Mouse (Mus musculus): ENCODE data around the gene Slc25a12. TPM values are rescaled to one million over a fixed set of nuclear protein-coding genes. Genes with fewer than 3 reads are reported as not detected.
A peak's percentile ranks its signal among the peaks of the same experiment; 100 is the strongest.

Slc25a12 gene
- polyA plus RNA-seq, 1 experiment from 2014 or later: 36.0 TPM

DNA sequence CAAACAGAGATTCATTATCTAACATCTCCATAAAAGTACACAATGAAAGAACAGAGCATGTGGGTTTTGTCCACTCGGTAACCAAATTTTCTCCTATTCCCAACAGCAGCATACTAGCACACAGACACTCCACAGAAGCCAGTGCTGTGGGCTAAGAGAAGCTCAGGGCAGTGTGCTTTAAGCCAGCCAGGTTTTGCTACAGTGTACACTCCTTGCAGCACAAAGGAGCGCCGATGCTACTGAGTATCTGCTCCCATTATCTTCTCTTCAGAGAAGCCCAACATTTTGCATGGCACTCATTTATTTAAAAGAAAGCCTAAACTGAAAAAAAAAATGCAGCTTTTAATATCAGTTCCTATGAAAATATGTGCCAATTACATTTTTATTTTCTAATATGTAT is 73.6 kb downstream of the Slc25a12 start:
- Histone ChIP-seq H3K4me1 (peaks cover 70% of the 10 kb centered on the region), H3K4me3 (no peak overlapping the region), H3K27me3 (ENCODE audit: poor library complexity, severe bottlenecking) (no peaks in the 10 kb centered on the region), H3K27ac (no peak overlapping the region), H3K9me3 (no peaks in the 10 kb centered on the region), H3K36me3 (replicated peaks) (peaks cover 2% of the 10 kb centered on the region; the same call in 1 of the 2 replicates)
- WGBS: 65% methylated on average over 3 of the region's 3 CpGs
- no peak for DNase-seq (ENCODE audit: extremely low spot score, low spot score)

DNA sequence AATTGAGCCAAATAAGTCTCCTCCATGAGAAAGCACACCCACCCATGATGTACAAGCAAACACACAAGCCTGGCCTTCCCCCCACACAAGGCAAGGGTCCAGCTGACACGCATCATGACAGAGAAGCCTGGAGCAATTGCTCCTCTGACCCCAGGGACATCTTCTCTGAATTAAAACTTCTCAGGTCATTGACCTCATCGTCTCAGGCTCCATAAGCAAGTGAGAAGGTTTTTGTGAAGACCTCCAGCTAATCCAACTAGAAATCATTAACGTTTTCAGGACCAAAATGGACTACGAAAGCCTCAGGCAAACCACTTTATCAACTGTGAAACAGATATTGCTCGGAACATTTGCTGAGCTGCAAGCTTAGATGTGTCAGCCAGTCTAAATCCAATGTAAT is 76.0 kb downstream of the Slc25a12 start:
- Histone ChIP-seq H3K4me1 (peaks cover 61% of the 10 kb centered on the region), H3K27me3 (ENCODE audit: poor library complexity, severe bottlenecking) (no peaks in the 10 kb centered on the region), H3K9me3 (no peaks in the 10 kb centered on the region), H3K36me3 (replicated peaks) (peaks cover 4% of the 10 kb centered on the region), H3K4me3 (no peak overlapping the region), H3K27ac (no peak overlapping the region)
- DNase-seq (ENCODE audit: extremely low spot score, low spot score): no peak
- WGBS: 43% methylated on average over 5 of the region's 5 CpGs

DNA sequence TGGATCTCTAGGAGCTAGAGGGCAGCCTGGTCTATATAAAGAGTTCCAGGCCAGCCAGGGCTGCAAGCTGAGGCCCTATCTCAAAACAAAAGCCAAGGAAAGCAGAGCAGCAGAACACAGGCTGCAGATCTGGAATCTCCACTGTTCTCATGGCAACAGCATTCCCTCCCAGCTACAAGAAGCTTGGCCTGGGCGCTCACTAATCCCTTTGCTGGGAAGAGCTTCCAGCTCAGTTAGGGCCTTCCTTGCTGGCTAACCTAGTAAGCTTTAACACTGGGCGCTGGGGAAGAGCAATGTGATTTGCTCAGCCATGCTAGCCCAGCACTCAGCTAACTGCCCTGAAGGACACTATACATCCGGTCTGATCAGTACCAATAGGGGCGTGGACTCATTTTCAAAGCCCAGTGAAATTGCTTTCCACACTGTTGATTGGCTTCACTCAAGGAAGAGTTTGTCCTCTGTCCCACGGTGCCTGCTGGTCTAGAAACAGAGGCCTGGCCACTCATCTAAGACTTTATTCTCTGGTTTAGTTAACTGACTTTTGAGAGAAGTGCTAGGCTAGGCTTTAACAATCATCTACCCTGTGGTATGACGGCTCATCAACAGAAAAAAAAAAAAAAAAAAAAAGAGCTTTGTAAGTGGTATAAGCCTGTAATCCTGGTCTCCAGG is 77.3 kb downstream of the Slc25a12 start:
- DNase-seq (ENCODE audit: extremely low spot score, low spot score): peak; percentile 40
- Histone ChIP-seq H3K27ac (peak overlapping the region; percentile 57), H3K9me3 (no peaks in the 10 kb centered on the region), H3K36me3 (replicated peaks) (peaks cover 4% of the 10 kb centered on the region), H3K27me3 (ENCODE audit: poor library complexity, severe bottlenecking) (no peaks in the 10 kb centered on the region), H3K4me1 (peaks cover 49% of the 10 kb centered on the region), H3K4me3 (no peak overlapping the region)
- 40% methylated on average over 6 of the region's 6 CpGs for WGBS

DNA sequence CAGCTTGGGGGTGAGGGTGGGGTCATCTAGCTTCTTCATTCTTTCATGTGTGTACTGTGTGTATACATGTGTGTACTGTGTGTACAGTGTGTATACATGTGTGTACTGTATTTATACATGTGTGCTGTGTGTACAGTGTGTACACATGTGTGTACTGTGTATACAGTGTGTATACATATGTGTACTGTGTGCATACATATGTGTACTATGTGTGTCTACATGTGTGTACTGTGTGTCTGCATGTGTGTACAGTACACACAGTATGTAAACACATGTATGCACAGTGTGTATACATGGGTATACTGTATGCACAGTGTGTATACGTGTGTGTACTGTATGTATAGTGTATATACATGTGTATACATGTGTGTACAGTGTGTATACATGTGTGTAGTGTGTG is 85.6 kb downstream of the Slc25a12 start:
- no peak overlapping the region for H3K27ac ChIP-seq
- no peaks in the 10 kb centered on the region for H3K27me3 ChIP-seq (ENCODE audit: poor library complexity, severe bottlenecking)
- H3K36me3 ChIP-seq (replicated peaks): peaks cover 18% of the 10 kb centered on the region
- 77% methylated on average over 1 of the region's 1 CpGs for WGBS
- peaks cover 21% of the 10 kb centered on the region for H3K4me1 ChIP-seq
- no peaks in the 10 kb centered on the region for H3K9me3 ChIP-seq
- no peak overlapping the region for H3K4me3 ChIP-seq
- DNase-seq (ENCODE audit: extremely low spot score, low spot score): no peak

DNA sequence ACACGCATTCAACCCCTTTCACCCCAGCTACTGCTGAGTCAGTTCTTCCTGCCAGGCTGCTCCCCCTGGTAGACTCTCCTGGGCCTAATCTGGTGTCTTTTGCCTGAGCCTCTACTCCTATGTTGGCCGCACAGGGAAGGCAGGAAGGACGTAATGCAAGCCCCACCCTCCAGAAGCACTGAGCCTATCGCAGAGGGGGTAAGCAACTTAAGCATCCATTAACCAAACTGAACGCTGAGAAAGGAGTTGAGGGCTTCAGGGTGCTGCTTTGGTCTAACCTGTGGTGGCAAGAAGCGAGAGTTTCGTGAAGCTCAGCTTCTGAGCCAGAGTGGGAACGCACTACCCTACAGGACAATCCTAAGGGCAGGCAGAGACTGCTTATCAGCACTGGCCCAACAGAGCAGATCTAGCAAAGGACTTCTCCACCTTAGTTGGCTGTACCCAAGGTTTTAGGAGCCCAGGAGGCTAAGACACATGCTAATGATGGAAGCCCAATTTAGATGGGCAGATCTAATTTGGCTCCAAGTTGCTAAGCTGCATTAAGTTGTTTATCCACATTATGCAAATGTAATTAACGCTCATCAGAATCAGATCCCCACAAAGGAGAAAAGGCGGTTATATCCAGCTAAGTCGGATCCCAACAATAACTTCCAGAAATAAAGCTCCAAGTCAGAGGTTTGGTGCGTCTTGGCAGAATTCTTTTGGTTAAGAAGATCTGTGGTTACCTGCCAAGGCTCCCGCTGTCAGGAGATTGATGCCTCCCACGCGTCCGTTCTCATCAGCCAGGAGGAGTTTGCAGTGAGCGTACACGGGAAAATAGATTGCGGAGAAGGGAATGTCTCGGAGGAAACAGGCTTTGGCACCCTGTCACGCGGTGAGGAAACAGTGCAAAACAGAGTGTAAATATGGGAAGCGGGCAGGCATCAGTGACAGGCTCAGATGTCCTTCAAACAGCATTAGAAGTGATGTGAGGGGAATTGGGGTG is 88.5 kb downstream of the Slc25a12 start:
- peaks cover 22% of the 10 kb centered on the region for H3K4me1 ChIP-seq
- DNase-seq (ENCODE audit: extremely low spot score, low spot score): no peak
- 0 out of 2 replicates have a peak overlapping the region, but pooled peaks have one; percentile 31 for H3K27ac ChIP-seq
- no peaks in the 10 kb centered on the region for H3K9me3 ChIP-seq
- 83% methylated on average over 23 of the region's 23 CpGs for WGBS
- H3K36me3 ChIP-seq (replicated peaks): peaks cover 33% of the 10 kb centered on the region
- H3K4me3 ChIP-seq: no peak overlapping the region
- no peaks in the 10 kb centered on the region for H3K27me3 ChIP-seq (ENCODE audit: poor library complexity, severe bottlenecking)

DNA sequence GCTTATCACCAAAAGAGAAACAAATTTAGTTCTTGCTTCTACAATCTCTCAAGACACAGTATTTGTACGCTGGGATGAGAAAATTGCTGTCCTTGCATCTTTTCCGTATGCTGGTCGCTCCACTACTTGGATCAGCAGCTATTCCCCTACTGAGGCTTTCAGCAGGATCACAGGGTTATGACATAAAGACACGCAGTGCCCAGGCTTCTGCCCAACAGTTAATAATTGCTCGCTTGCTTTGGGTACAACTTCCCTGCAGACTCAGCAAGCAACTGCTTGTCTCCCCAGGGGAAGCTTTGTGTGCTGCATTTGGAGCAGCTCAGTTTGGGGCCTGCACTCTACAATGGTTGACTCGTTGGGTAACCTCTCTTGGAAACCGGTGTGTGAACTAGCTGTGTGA is 91.8 kb downstream of the Slc25a12 start:
- Histone ChIP-seq H3K36me3 (replicated peaks) (peaks cover 23% of the 10 kb centered on the region), H3K9me3 (no peaks in the 10 kb centered on the region), H3K27me3 (ENCODE audit: poor library complexity, severe bottlenecking) (no peaks in the 10 kb centered on the region), H3K27ac (no peak overlapping the region), H3K4me3 (no peak overlapping the region), H3K4me1 (peaks cover 16% of the 10 kb centered on the region)
- DNase-seq (ENCODE audit: extremely low spot score, low spot score): no peak
- WGBS: 86% methylated on average over 7 of the region's 7 CpGs

DNA sequence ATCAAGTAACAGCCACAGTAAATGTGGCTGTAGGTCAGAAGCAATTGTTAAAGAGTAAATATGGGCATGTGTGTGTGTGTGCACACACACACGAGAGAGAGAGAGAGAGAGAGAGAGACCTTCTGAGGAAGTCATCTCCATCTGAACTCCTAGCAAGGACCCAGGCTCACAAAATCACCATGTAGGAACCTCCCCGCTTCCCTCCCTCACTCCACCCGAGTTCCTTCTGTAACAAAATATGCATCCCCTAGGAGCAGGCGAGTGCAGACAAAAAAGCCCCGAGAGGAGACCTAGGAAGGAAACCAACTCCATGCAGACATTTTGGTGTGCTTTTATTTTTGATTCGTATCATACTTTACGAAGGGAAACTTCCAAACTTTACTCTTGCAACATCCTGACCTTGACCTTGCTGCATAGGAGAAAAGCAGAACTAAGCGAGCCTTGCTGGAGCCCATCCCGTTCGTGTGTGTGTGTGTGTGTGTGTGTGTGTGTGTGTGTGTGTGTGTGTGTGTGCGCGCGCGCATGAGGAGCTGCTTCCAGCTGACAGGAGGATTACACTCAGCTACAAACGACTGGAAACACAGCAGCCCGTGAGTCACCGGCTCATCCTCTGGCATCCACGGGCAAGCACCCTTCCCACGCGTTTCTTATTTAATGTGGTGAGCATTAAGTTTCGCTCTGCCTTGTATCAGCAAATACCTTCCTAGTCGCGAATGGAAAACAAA is 93.4 kb downstream of the Slc25a12 start:
- WGBS: 78% methylated on average over 23 of the region's 23 CpGs
- no peak for DNase-seq (ENCODE audit: extremely low spot score, low spot score)
- H3K36me3 ChIP-seq (replicated peaks): peaks cover 20% of the 10 kb centered on the region
- no peaks in the 10 kb centered on the region for H3K27me3 ChIP-seq (ENCODE audit: poor library complexity, severe bottlenecking)
- no peak overlapping the region for H3K27ac ChIP-seq
- no peak overlapping the region for H3K4me3 ChIP-seq
- H3K9me3 ChIP-seq: no peaks in the 10 kb centered on the region
- H3K4me1 ChIP-seq: peaks cover 11% of the 10 kb centered on the region

DNA sequence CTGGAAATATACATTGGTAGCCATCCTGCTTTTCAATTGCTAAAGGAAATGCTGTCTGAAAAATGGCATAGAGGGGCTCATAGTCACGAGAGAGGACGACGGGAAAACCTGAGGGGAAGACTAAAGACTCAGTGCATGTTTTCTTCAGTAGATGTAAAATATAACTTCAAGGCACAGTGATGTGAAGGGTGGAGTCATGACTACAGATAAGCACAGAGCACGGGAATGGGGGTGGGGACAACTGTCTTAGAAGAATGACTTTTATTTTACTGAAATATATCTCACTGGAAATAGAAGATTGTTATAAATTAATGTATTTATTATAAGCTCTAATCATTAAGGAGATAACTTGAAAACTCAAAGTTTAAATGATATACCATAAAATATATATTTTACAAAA is 97.5 kb downstream of the Slc25a12 start:
- no peak for DNase-seq (ENCODE audit: extremely low spot score, low spot score)
- Histone ChIP-seq H3K4me1 (no peaks in the 10 kb centered on the region), H3K4me3 (no peak overlapping the region), H3K36me3 (replicated peaks) (peaks cover 38% of the 10 kb centered on the region), H3K27ac (no peak overlapping the region), H3K27me3 (ENCODE audit: poor library complexity, severe bottlenecking) (no peaks in the 10 kb centered on the region), H3K9me3 (no peaks in the 10 kb centered on the region)
- WGBS: 88% methylated on average over 4 of the region's 4 CpGs

DNA sequence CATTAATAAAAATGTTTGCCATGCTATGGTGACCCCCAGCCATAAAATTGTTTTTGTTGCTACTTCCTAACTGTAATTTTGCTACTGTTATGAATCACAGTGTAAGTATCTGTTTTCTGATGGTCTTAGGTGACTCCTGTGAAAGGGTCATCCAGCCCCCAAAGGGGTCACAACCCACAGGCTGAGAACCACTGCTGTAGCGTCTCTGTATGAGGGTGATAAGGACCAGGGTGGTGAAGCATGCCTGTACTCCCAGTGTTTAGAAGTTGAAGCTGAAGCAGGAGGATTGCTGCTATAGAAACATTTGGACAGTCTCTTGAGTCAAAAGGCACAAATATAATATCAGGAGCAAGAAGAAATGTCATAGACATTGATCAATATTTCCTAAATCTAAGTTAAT is 98.2 kb downstream of the Slc25a12 start:
- H3K36me3 ChIP-seq (replicated peaks): peaks cover 42% of the 10 kb centered on the region
- H3K4me3 ChIP-seq: no peak overlapping the region
- no peak for DNase-seq (ENCODE audit: extremely low spot score, low spot score)
- H3K4me1 ChIP-seq: no peaks in the 10 kb centered on the region
- H3K27ac ChIP-seq: no peak overlapping the region
- no peaks in the 10 kb centered on the region for H3K9me3 ChIP-seq
- WGBS: 69% methylated on average over 1 of the region's 1 CpGs
- no peaks in the 10 kb centered on the region for H3K27me3 ChIP-seq (ENCODE audit: poor library complexity, severe bottlenecking)

DNA sequence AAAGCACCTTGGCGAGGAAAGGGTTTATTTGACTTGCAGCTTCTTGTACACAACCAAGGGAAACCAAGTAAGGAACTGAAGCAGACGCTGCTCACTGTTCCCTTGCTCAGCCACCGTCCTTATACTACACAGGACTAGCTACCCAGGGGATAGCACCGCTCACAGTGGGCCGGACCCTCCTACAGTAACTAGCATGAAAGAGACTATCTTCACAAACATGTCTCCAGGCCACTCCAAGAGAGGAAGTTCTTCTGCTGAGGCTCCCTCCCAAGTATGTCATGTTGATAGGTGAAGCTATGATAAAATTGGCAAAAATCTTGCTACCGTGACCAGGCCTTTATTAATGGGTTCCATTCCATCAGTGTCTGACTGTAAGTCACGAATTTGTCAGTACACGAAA is 98.9 kb downstream of the Slc25a12 start:
- Histone ChIP-seq H3K36me3 (replicated peaks) (peaks cover 48% of the 10 kb centered on the region), H3K27ac (no peak overlapping the region), H3K4me3 (no peak overlapping the region), H3K9me3 (no peaks in the 10 kb centered on the region), H3K27me3 (ENCODE audit: poor library complexity, severe bottlenecking) (no peaks in the 10 kb centered on the region), H3K4me1 (no peaks in the 10 kb centered on the region)
- WGBS: 94% methylated on average over 8 of the region's 8 CpGs
- DNase-seq (ENCODE audit: extremely low spot score, low spot score): no peak

DNA sequence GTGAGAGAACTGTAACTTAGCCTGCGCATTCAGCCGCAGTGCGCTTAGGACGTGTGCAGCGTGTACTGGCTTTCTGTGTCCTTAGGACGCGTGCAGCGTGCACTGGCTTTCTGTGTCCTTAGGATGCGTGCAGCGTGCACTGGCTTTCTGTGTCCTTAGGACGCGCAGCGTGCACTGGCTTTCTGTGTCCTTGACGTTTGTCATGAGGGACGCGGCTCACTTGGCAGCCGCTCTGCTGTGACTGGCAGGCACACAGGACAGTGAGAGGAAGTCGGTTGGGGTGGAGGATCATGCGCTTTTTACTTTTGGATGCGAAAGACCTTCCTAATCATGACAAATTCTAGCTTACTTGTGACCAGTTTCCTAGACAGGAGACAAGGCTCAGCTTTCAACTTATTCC is 103.0 kb downstream of the Slc25a12 start:
- WGBS: 97% methylated on average over 20 of the region's 20 CpGs
- Histone ChIP-seq H3K36me3 (replicated peaks) (peaks cover 87% of the 10 kb centered on the region), H3K4me3 (no peak overlapping the region), H3K27me3 (ENCODE audit: poor library complexity, severe bottlenecking) (no peaks in the 10 kb centered on the region), H3K9me3 (no peaks in the 10 kb centered on the region), H3K4me1 (no peaks in the 10 kb centered on the region), H3K27ac (no peak overlapping the region)
- no peak for DNase-seq (ENCODE audit: extremely low spot score, low spot score)

DNA sequence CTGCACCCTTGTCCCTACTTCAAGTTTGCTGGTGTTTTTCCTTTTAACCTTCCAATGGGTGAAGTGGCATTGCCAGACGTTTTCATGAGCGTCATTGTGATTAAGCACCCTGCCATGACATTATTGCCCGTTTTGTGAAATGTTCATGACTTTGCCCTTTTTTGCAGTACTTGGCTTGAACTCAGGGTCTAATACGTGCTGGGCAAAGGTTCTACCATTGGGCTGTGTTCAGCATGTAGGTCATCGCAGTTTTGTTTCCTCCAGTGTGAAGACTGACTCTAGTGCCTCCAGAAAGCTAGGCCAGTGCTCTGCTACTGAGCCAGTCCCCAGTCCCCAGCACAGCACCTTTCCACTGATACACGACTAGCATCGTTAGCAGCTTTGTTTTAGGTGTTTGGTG is 111.0 kb downstream of the Slc25a12 start:
- no peaks in the 10 kb centered on the region for H3K9me3 ChIP-seq
- DNase-seq (ENCODE audit: extremely low spot score, low spot score): no peak
- no peaks in the 10 kb centered on the region for H3K4me1 ChIP-seq
- H3K4me3 ChIP-seq: no peak overlapping the region
- 96% methylated on average over 7 of the region's 7 CpGs for WGBS
- H3K36me3 ChIP-seq (replicated peaks): peaks cover 92% of the 10 kb centered on the region
- no peak overlapping the region for H3K27ac ChIP-seq
- no peaks in the 10 kb centered on the region for H3K27me3 ChIP-seq (ENCODE audit: poor library complexity, severe bottlenecking)

Data from forebrain, embryonic 10.5 days (tissue).